Mouse (Mus musculus) neural tube, embryonic 10.5 days (tissue): ENCODE results near the gene Ddit4l.
A peak's percentile ranks its signal among the peaks of the same experiment; 100 is the strongest.
"Not testable (repeated sequence)": the region's sequence is repeated elsewhere in the genome, so short reads cannot be mapped to it uniquely, and the experiment has no call there.

Experiments
- DNase-seq: peaks from one replicate; pipeline ENCODE4 v3.0.0-alpha.2; 2017; ENCODE audit warnings: low spot score; ENCODE audit errors: extremely low spot score

Ddit4l gene

GRCm38 (mm10) chr3:137621312-137621711 is at the start of gene Ddit4l:
TSS of gene Ddit4l (plus strand) at chr3:137621612.
- not testable (repeated sequence) for DNase-seq

GRCm38 (mm10) chr3:137576146-137576545 is 45.3 kb upstream of the Ddit4l start:
- DNase-seq, result no peak

GRCm38 (mm10) chr3:137586376-137586969 is 34.9 kb upstream of the Ddit4l start:
- DNase-seq, result no peak

GRCm38 (mm10) chr3:137589811-137590210 is 31.6 kb upstream of the Ddit4l start:
- DNase-seq, result no peak

- no peak for DNase-seq
These were observed 27.0 kb upstream of the Ddit4l start for GRCm38 (mm10) chr3:137594332-137594905.

GRCm38 (mm10) chr3:137608918-137609435 is 12.4 kb upstream of the Ddit4l start:
- DNase-seq, result no peak

GRCm38 (mm10) chr3:137610457-137611109 is 10.8 kb upstream of the Ddit4l start:
- no peak for DNase-seq

- DNase-seq, result no peak
These were observed 10.1 kb upstream of the Ddit4l start for GRCm38 (mm10) chr3:137611110-137611857.

GRCm38 (mm10) chr3:137611981-137612380 is 9.4 kb upstream of the Ddit4l start:
- no peak for DNase-seq

- no peak for DNase-seq
These were observed 872 bp upstream of the Ddit4l start for GRCm38 (mm10) chr3:137620540-137620939.

- no peak for DNase-seq
These were observed 679 bp downstream of the Ddit4l start for GRCm38 (mm10) chr3:137622091-137622490.

GRCm38 (mm10) chr3:137622895-137623580 is 1.6 kb downstream of the Ddit4l start:
- DNase-seq, result no peak

- DNase-seq, result peak; percentile 77
These were observed 2.4 kb downstream of the Ddit4l start for GRCm38 (mm10) chr3:137623581-137624362.

- DNase-seq, result no peak
These were observed 3.6 kb downstream of the Ddit4l start for GRCm38 (mm10) chr3:137625054-137625453.

- no peak for DNase-seq
These were observed 12.3 kb downstream of the Ddit4l start for GRCm38 (mm10) chr3:137633726-137634125.

GRCm38 (mm10) chr3:137636571-137636970 is 15.2 kb downstream of the Ddit4l start:
- no peak for DNase-seq

GRCm38 (mm10) chr3:137641238-137641637 is 19.8 kb downstream of the Ddit4l start:
- no peak for DNase-seq

GRCm38 (mm10) chr3:137642137-137642536 is 20.7 kb downstream of the Ddit4l start:
- no peak for DNase-seq

GRCm38 (mm10) chr3:137642568-137642967 is 21.2 kb downstream of the Ddit4l start:
- DNase-seq, result no peak

- DNase-seq, result no peak
These were observed 22.7 kb downstream of the Ddit4l start for GRCm38 (mm10) chr3:137644081-137644480.
